Mouse (Mus musculus): ENCODE data around the gene Amn1. TPM values are rescaled to one million over a fixed set of nuclear protein-coding genes. Genes with fewer than 3 reads are reported as not detected.
A peak's percentile ranks its signal among the peaks of the same experiment; 100 is the strongest.
"Not testable (repeated sequence)": the region's sequence is repeated elsewhere in the genome, so short reads cannot be mapped to it uniquely, and the experiment has no call there.

The Amn1 gene
- 39.5 and 44.0 TPM in 2 replicates for polyA plus RNA-seq (2016; fragmentation: Nextera tagmentation; extraction: Ambion mirVana)

- Histone ChIP-seq H3K27me3 (ENCODE audit: low read depth, poor library complexity, severe bottlenecking) (no peaks in the 10 kb centered on the region), H3K9me3 (replicated peaks) (no peaks in the 10 kb centered on the region), H3K36me3 (peaks cover 27% of the 10 kb centered on the region), H3K27ac (peak within 1 kb of the TSS; percentile 99), H3K4me1 (peaks cover 12% of the 10 kb centered on the region), H3K4me3 (peak within 1 kb of the TSS; percentile 95)
- DNase-seq (ENCODE audit: low spot score): peak; percentile 96
- 1% methylated on average over 34 of the region's 34 CpGs for WGBS
Measured at GRCm38 (mm10) chr6:149188041-149188924, at the start of gene Amn1. Gene Amn1, minus strand, starts transcription at chr6:149188712.

GRCm38 (mm10) chr6:149236807-149237206 is 48.3 kb upstream of the Amn1 start:
- no peaks in the 10 kb centered on the region for H3K27me3 ChIP-seq (ENCODE audit: low read depth, poor library complexity, severe bottlenecking)
- no peaks in the 10 kb centered on the region for H3K36me3 ChIP-seq
- no peak for DNase-seq (ENCODE audit: low spot score)
- H3K9me3 ChIP-seq (replicated peaks): no peaks in the 10 kb centered on the region
- H3K4me3 ChIP-seq: no peak overlapping the region
- H3K27ac ChIP-seq: no peak overlapping the region
- H3K4me1 ChIP-seq: no peaks in the 10 kb centered on the region
- WGBS: 69% methylated on average over 2 of the region's 2 CpGs

GRCm38 (mm10) chr6:149233918-149234317 is 45.4 kb upstream of the Amn1 start:
- no peaks in the 10 kb centered on the region for H3K9me3 ChIP-seq (replicated peaks)
- WGBS: 89% methylated on average over 3 of the region's 3 CpGs

GRCm38 (mm10) chr6:149224751-149225150 is 36.2 kb upstream of the Amn1 start:
- Histone ChIP-seq H3K36me3 (no peaks in the 10 kb centered on the region), H3K27me3 (ENCODE audit: low read depth, poor library complexity, severe bottlenecking) (no peaks in the 10 kb centered on the region), H3K4me3 (no peak overlapping the region), H3K9me3 (replicated peaks) (no peaks in the 10 kb centered on the region), H3K27ac (no peak overlapping the region), H3K4me1 (no peaks in the 10 kb centered on the region)
- DNase-seq (ENCODE audit: low spot score): no peak
- 96% methylated on average over 4 of the region's 4 CpGs for WGBS

More at GRCm38 (mm10) chr6:149233918-149234317, 45.4 kb upstream of the Amn1 start:
- Histone ChIP-seq H3K4me3 (no peak overlapping the region), H3K27ac (no peak overlapping the region), H3K36me3 (no peaks in the 10 kb centered on the region), H3K27me3 (ENCODE audit: low read depth, poor library complexity, severe bottlenecking) (no peaks in the 10 kb centered on the region), H3K4me1 (no peaks in the 10 kb centered on the region)
- DNase-seq (ENCODE audit: low spot score): no peak

- DNase-seq (ENCODE audit: low spot score): no peak
- Histone ChIP-seq H3K27me3 (ENCODE audit: low read depth, poor library complexity, severe bottlenecking) (no peaks in the 10 kb centered on the region), H3K36me3 (no peaks in the 10 kb centered on the region)
Measured at GRCm38 (mm10) chr6:149221296-149221695, 32.8 kb upstream of the Amn1 start.

GRCm38 (mm10) chr6:149198572-149198971 is 10.1 kb upstream of the Amn1 start:
- DNase-seq (ENCODE audit: low spot score): no peak
- Histone ChIP-seq H3K27ac (no peak overlapping the region), H3K36me3 (no peaks in the 10 kb centered on the region), H3K9me3 (replicated peaks) (no peaks in the 10 kb centered on the region), H3K4me1 (no peaks in the 10 kb centered on the region), H3K4me3 (no peak overlapping the region), H3K27me3 (ENCODE audit: low read depth, poor library complexity, severe bottlenecking) (no peaks in the 10 kb centered on the region)

More at GRCm38 (mm10) chr6:149221296-149221695, 32.8 kb upstream of the Amn1 start:
- Histone ChIP-seq H3K4me3 (no peak overlapping the region), H3K9me3 (replicated peaks) (no peaks in the 10 kb centered on the region), H3K27ac (no peak overlapping the region), H3K4me1 (no peaks in the 10 kb centered on the region)

- no peaks in the 10 kb centered on the region for H3K36me3 ChIP-seq
- WGBS: 83% methylated on average over 3 of the region's 3 CpGs
- no peak for DNase-seq (ENCODE audit: low spot score)
Measured at GRCm38 (mm10) chr6:149197116-149197515, 8.6 kb upstream of the Amn1 start.

GRCm38 (mm10) chr6:149193276-149193905 is 4.9 kb upstream of the Amn1 start:
- no peak overlapping the region for H3K4me3 ChIP-seq
- no peak overlapping the region for H3K27ac ChIP-seq
- 87% methylated on average over 5 of the region's 5 CpGs for WGBS
- DNase-seq (ENCODE audit: low spot score): no peak
- no peaks in the 10 kb centered on the region for H3K9me3 ChIP-seq (replicated peaks)
- H3K4me1 ChIP-seq: peaks cover 3% of the 10 kb centered on the region; the same call in 1 of the 2 replicates
- no peaks in the 10 kb centered on the region for H3K27me3 ChIP-seq (ENCODE audit: low read depth, poor library complexity, severe bottlenecking)
- no peaks in the 10 kb centered on the region for H3K36me3 ChIP-seq

More at GRCm38 (mm10) chr6:149197116-149197515, 8.6 kb upstream of the Amn1 start:
- Histone ChIP-seq H3K9me3 (replicated peaks) (no peaks in the 10 kb centered on the region), H3K4me1 (no peaks in the 10 kb centered on the region), H3K4me3 (no peak overlapping the region), H3K27me3 (ENCODE audit: low read depth, poor library complexity, severe bottlenecking) (no peaks in the 10 kb centered on the region), H3K27ac (no peak overlapping the region)

- DNase-seq (ENCODE audit: low spot score); H3K36me3 ChIP-seq; H3K9me3 ChIP-seq (replicated peaks); H3K27ac ChIP-seq; H3K4me3 ChIP-seq; H3K27me3 ChIP-seq (ENCODE audit: low read depth, poor library complexity, severe bottlenecking): not testable (repeated sequence)
- peaks cover 11% of the 10 kb centered on the region for H3K4me1 ChIP-seq
- WGBS: 91% methylated on average over 5 of the region's 5 CpGs
Measured at GRCm38 (mm10) chr6:149191951-149192350, 3.4 kb upstream of the Amn1 start.

- H3K27ac ChIP-seq: no peak overlapping the region
- no peak for DNase-seq (ENCODE audit: low spot score)
- peaks cover 12% of the 10 kb centered on the region for H3K4me1 ChIP-seq
- WGBS: 95% methylated on average over 16 of the region's 16 CpGs
- no peaks in the 10 kb centered on the region for H3K27me3 ChIP-seq (ENCODE audit: low read depth, poor library complexity, severe bottlenecking)
- H3K36me3 ChIP-seq: peaks cover 16% of the 10 kb centered on the region
- no peaks in the 10 kb centered on the region for H3K9me3 ChIP-seq (replicated peaks)
- H3K4me3 ChIP-seq: no peak overlapping the region
Measured at GRCm38 (mm10) chr6:149189340-149189922, 919 bp upstream of the Amn1 start.

- Histone ChIP-seq H3K4me3 (peak overlapping the region; percentile 95), H3K4me1 (peaks cover 12% of the 10 kb centered on the region), H3K36me3 (peaks cover 21% of the 10 kb centered on the region), H3K27ac (peak overlapping the region; percentile 99), H3K27me3 (ENCODE audit: low read depth, poor library complexity, severe bottlenecking) (no peaks in the 10 kb centered on the region), H3K9me3 (replicated peaks) (no peaks in the 10 kb centered on the region)
- no peak for DNase-seq (ENCODE audit: low spot score)
- WGBS: 37% methylated on average over 8 of the region's 8 CpGs
Measured at GRCm38 (mm10) chr6:149188925-149189257, 379 bp upstream of the Amn1 start.

GRCm38 (mm10) chr6:149187371-149187770 is 1.1 kb downstream of the Amn1 start:
- no peaks in the 10 kb centered on the region for H3K27me3 ChIP-seq (ENCODE audit: low read depth, poor library complexity, severe bottlenecking)
- H3K4me1 ChIP-seq: peaks cover 12% of the 10 kb centered on the region
- peak overlapping the region; percentile 99 for H3K27ac ChIP-seq
- no peaks in the 10 kb centered on the region for H3K9me3 ChIP-seq (replicated peaks)
- DNase-seq (ENCODE audit: low spot score): no peak
- WGBS: 85% methylated on average over 1 of the region's 1 CpGs
- peaks cover 36% of the 10 kb centered on the region for H3K36me3 ChIP-seq
- peak overlapping the region; percentile 95 for H3K4me3 ChIP-seq

- no peak for DNase-seq (ENCODE audit: low spot score)
- WGBS: 95% methylated on average over 1 of the region's 1 CpGs
- no peaks in the 10 kb centered on the region for H3K27me3 ChIP-seq (ENCODE audit: low read depth, poor library complexity, severe bottlenecking)
- no peak overlapping the region for H3K4me3 ChIP-seq
- H3K36me3 ChIP-seq: peaks cover 70% of the 10 kb centered on the region
- peaks cover 11% of the 10 kb centered on the region for H3K4me1 ChIP-seq
- H3K27ac ChIP-seq: no peak overlapping the region
- H3K9me3 ChIP-seq (replicated peaks): no peaks in the 10 kb centered on the region
Measured at GRCm38 (mm10) chr6:149184007-149184406, 4.5 kb downstream of the Amn1 start.

All from limb, embryonic 10.5 days (tissue).